Mouse (Mus musculus) heart, postnatal 0 days (tissue): ENCODE measurements around the gene Pip4k2b. TPM values are rescaled to one million over a fixed set of nuclear protein-coding genes. Genes with fewer than 3 reads are reported as not detected.

Experiments
- ATAC-seq: fragments of 200-750 bp; cut with Nextera tagmentation; 2 replicates; pipeline ENCODE4 v1.8.0; 2017; ENCODE audit warnings: low read depth, moderate number of reproducible peaks, moderate library complexity; ENCODE audit not compliant: insufficient read depth
- DNase-seq: peaks from one replicate; pipeline ENCODE4 v3.0.0-alpha.2; 2016; ENCODE audit warnings: low spot score
- H3K27ac ChIP-seq: fragments of 300-500 bp; sonication (generic); 2 replicates; pipeline ENCODE4 v1.5.1; 2014; ENCODE audit warnings: low read depth, mild to moderate bottlenecking
- H3K27me3 ChIP-seq: fragments of 300-500 bp; sonication (generic); 2 replicates; pipeline ENCODE4 v1.6.1; 2014; ENCODE audit warnings: low read length, mixed read lengths; ENCODE audit not compliant: control insufficient read depth, insufficient read depth
- H3K36me3 ChIP-seq: fragments of 300-500 bp; sonication (generic); replicated peaks from 2 replicates; pipeline ENCODE4 v1.6.1; 2014; ENCODE audit warnings: low read length, mixed read lengths; ENCODE audit not compliant: control insufficient read depth, insufficient read depth
- H3K4me1 ChIP-seq: fragments of 300-500 bp; sonication (generic); 2 replicates; pipeline ENCODE4 v1.6.1; 2014; ENCODE audit warnings: antibody characterized with exemption; ENCODE audit not compliant: control insufficient read depth, insufficient read depth
- H3K4me2 ChIP-seq: fragments of 300-500 bp; sonication (generic); 2 replicates; pipeline ENCODE4 v1.6.1; 2014; ENCODE audit warnings: low read depth, mild to moderate bottlenecking, low read length, moderate library complexity
- H3K4me3 ChIP-seq: fragments of 300-500 bp; sonication (generic); 2 replicates; pipeline ENCODE4 v1.5.1; 2014; ENCODE audit warnings: low read depth, low read length
- H3K9ac ChIP-seq: fragments of 300-500 bp; sonication (generic); replicated peaks from 2 replicates; pipeline ENCODE4 v1.6.1; 2014; ENCODE audit warnings: low read depth, low read length, mixed read lengths
- H3K9me3 ChIP-seq: fragments of 300-500 bp; sonication (generic); replicated peaks from 2 replicates; pipeline ENCODE4 v1.6.1; 2016; ENCODE audit warnings: low read length; ENCODE audit not compliant: control insufficient read depth
- CTCF ChIP-seq: IDR thresholded peaks from 2 replicates; pipeline ENCODE4 v1.5.1; 2016; ENCODE audit warnings: antibody characterized with exemption, control low read depth, low read depth
- EP300 ChIP-seq: IDR thresholded peaks from 2 replicates; pipeline ENCODE4 v1.6.1; 2016; ENCODE audit warnings: antibody characterized with exemption, low read depth
- WGBS: fragments of 180-500 bp; shearing (Covaris S2); extraction: QIAGEN DNeasy Blood & Tissue Kit; methylation state at CpG from one replicate; pipeline ENCODE4 v1.1.7; 2014; 5-methylcytosine and 5-hydroxymethylcytosine counted together
- polyA plus RNA-seq: library from polyadenylated mRNA; unstranded; fragments of >200 nt; fragmentation: Nextera tagmentation; extraction: Ambion mirVana; gene quantifications from 2 replicates; pipeline ENCODE4 v1.2.1, GENCODE M21; 2015
- total RNA-seq: library from RNA; depleted of rRNA; stranded (reverse); fragments of >200 nt; gene quantifications from 2 replicates; pipeline ENCODE4 v1.2.3, GENCODE M21; 2014; ENCODE audit warnings: low replicate concordance

Pip4k2b gene
- total and polyA plus RNA-seq, 2 experiments from 2014 or later: 0.79 to 12.7 TPM

- Histone ChIP-seq H3K4me3 (peak overlapping the region; percentile 70), H3K36me3 (peaks cover 19% of the 10 kb centered on the region), H3K27me3 (no peaks in the 10 kb centered on the region), H3K4me1 (peaks cover 20% of the 10 kb centered on the region; the same call in 1 of the 2 replicates), H3K27ac (peak overlapping the region; percentile 78), H3K9me3 (no peaks in the 10 kb centered on the region), H3K9ac (peak overlapping the region; percentile 61), H3K4me2 (peak overlapping the region; percentile 89)
- ATAC-seq (peak; percentile 5), DNase-seq (peak; percentile 55)
- WGBS: under 1% methylated on average over 24 of the region's 24 CpGs
- TF ChIP-seq CTCF: no peak
- no peak for TF ChIP-seq EP300
These were observed 42.1 kb downstream of the Pip4k2b start for GRCm38 (mm10) chr11:97702393-97702745.

GRCm38 (mm10) chr11:97701581-97702392, 42.7 kb downstream of the Pip4k2b start:
- Histone ChIP-seq H3K36me3 (peaks cover 13% of the 10 kb centered on the region), H3K9ac (no peak overlapping the region), H3K4me1 (peaks cover 20% of the 10 kb centered on the region; the same call in 1 of the 2 replicates), H3K27me3 (no peaks in the 10 kb centered on the region), H3K9me3 (no peaks in the 10 kb centered on the region), H3K4me2 (peak overlapping the region; percentile 89), H3K4me3 (peak overlapping the region; percentile 70), H3K27ac (no peak overlapping the region)
- TF ChIP-seq EP300: no peak
- no peak for TF ChIP-seq CTCF
- DNase-seq: no peak
- ATAC-seq: no peak
- WGBS: 50% methylated on average over 15 of the region's 15 CpGs

GRCm38 (mm10) chr11:97700746-97701580, 43.5 kb downstream of the Pip4k2b start:
- peaks cover 5% of the 10 kb centered on the region; the same call in 1 of the 2 replicates for H3K36me3 ChIP-seq
- no peak for ATAC-seq
- TF ChIP-seq EP300 (no peak), CTCF (no peak)
- peak overlapping the region; percentile 93 for H3K27ac ChIP-seq
- no peaks in the 10 kb centered on the region for H3K9me3 ChIP-seq
- H3K4me2 ChIP-seq: peak overlapping the region; percentile 97
- H3K9ac ChIP-seq: peak overlapping the region; percentile 84
- H3K4me3 ChIP-seq: peak overlapping the region; percentile 70
- H3K27me3 ChIP-seq: no peaks in the 10 kb centered on the region
- H3K4me1 ChIP-seq: peaks cover 27% of the 10 kb centered on the region
- WGBS: 20% methylated on average over 30 of the region's 30 CpGs
- peak; percentile 65 for DNase-seq

GRCm38 (mm10) chr11:97700003-97700745, 44.3 kb downstream of the Pip4k2b start, which contains the start of gene Pcgf2:
Gene Pcgf2, minus strand, starts transcription at chr11:97700497.
- Histone ChIP-seq H3K36me3 (no peaks in the 10 kb centered on the region), H3K4me2 (peak within 1 kb of the TSS; percentile 97), H3K27ac (peak within 1 kb of the TSS; percentile 93), H3K4me1 (peaks cover 34% of the 10 kb centered on the region), H3K9me3 (no peaks in the 10 kb centered on the region), H3K9ac (peak within 1 kb of the TSS; percentile 84), H3K27me3 (no peaks in the 10 kb centered on the region), H3K4me3 (peak within 1 kb of the TSS; percentile 70)
- no peak for TF ChIP-seq EP300
- no peak for TF ChIP-seq CTCF
- 0% methylated on average over 85 of the region's 85 CpGs for WGBS
- ATAC-seq (peak; percentile 16; the same call in 1 of the 2 replicates), DNase-seq (peak; percentile 83)

GRCm38 (mm10) chr11:97699626-97700002, 44.9 kb downstream of the Pip4k2b start:
- Histone ChIP-seq H3K4me3 (peak overlapping the region; percentile 70), H3K27ac (peak overlapping the region; percentile 93), H3K36me3 (no peaks in the 10 kb centered on the region), H3K4me2 (peak overlapping the region; percentile 97), H3K4me1 (peaks cover 39% of the 10 kb centered on the region), H3K9ac (peak overlapping the region; percentile 84), H3K27me3 (no peaks in the 10 kb centered on the region), H3K9me3 (no peaks in the 10 kb centered on the region)
- TF ChIP-seq EP300 (no peak), CTCF (no peak)
- WGBS: 0% methylated on average over 6 of the region's 9 CpGs
- DNase-seq (peak; percentile 92), ATAC-seq (peak; percentile 19)
